Mouse (Mus musculus): ENCODE measurements around the gene Rfxank. TPM values are rescaled to one million over a fixed set of nuclear protein-coding genes. Genes with fewer than 3 reads are reported as not detected.

Rfxank gene
- polyA plus RNA-seq, 1 experiment from 2014 or later: 7.1 TPM

GRCm38 (mm10) chr8:70171240-70171639, 32.3 kb upstream of the Rfxank start:
- ATAC-seq (ENCODE audit: low read depth) (peak; percentile 35; the same call in 1 of the 2 replicates), DNase-seq (no peak)
- Histone ChIP-seq H3K36me3 (peaks cover 6% of the 10 kb centered on the region; the same call in 1 of the 2 replicates), H3K4me3 (replicated peaks) (no peak overlapping the region), H3K9me3 (replicated peaks) (no peaks in the 10 kb centered on the region), H3K9ac (no peak overlapping the region), H3K4me2 (peak overlapping the region; percentile 74; the same call in 1 of the 2 replicates), H3K4me1 (replicated peaks) (peaks cover 60% of the 10 kb centered on the region), H3K27ac (peak overlapping the region; percentile 70), H3K27me3 (peaks cover 4% of the 10 kb centered on the region; the same call in 1 of the 2 replicates)
- WGBS (ENCODE audit: insufficient replicate concordance): 63% methylated on average over 7 of the region's 7 CpGs

- WGBS (ENCODE audit: insufficient replicate concordance): 56% methylated on average over 3 of the region's 3 CpGs
- Histone ChIP-seq H3K9ac (no peak overlapping the region), H3K4me1 (replicated peaks) (peaks cover 65% of the 10 kb centered on the region), H3K4me3 (replicated peaks) (no peak overlapping the region), H3K9me3 (replicated peaks) (no peaks in the 10 kb centered on the region), H3K27me3 (peaks cover 8% of the 10 kb centered on the region), H3K4me2 (no peak overlapping the region), H3K27ac (no peak overlapping the region), H3K36me3 (peaks cover 6% of the 10 kb centered on the region; the same call in 1 of the 2 replicates)
- no peak for DNase-seq
- no peak for ATAC-seq (ENCODE audit: low read depth)
Measured at GRCm38 (mm10) chr8:70170748-70171147, 31.8 kb upstream of the Rfxank start.

- no peak overlapping the region for H3K27ac ChIP-seq
- ATAC-seq (ENCODE audit: low read depth): no peak
Measured at GRCm38 (mm10) chr8:70170116-70170515, 31.2 kb upstream of the Rfxank start.

GRCm38 (mm10) chr8:70166504-70167110, 27.7 kb upstream of the Rfxank start:
- H3K4me1 ChIP-seq (replicated peaks): peaks cover 45% of the 10 kb centered on the region
- H3K9me3 ChIP-seq (replicated peaks): no peaks in the 10 kb centered on the region
- H3K27ac ChIP-seq: no peak overlapping the region
- WGBS (ENCODE audit: insufficient replicate concordance): 1% methylated on average over 21 of the region's 21 CpGs
- peaks cover 29% of the 10 kb centered on the region for H3K27me3 ChIP-seq
- DNase-seq (peak; percentile 51), ATAC-seq (ENCODE audit: low read depth) (peak; percentile 56)
- H3K36me3 ChIP-seq: no peaks in the 10 kb centered on the region
- H3K9ac ChIP-seq: no peak overlapping the region
- H3K4me3 ChIP-seq (replicated peaks): 0 out of 2 replicates have a peak overlapping the region, but pooled peaks have one; percentile 25
- peak overlapping the region; percentile 50 for H3K4me2 ChIP-seq

More at GRCm38 (mm10) chr8:70170116-70170515, 31.2 kb upstream of the Rfxank start:
- H3K27me3 ChIP-seq: peaks cover 15% of the 10 kb centered on the region
- H3K4me3 ChIP-seq (replicated peaks): no peak overlapping the region
- whole genome bisulfite sequencing (ENCODE audit: insufficient replicate concordance): 49% methylated on average over 3 of the region's 3 CpGs
- no peaks in the 10 kb centered on the region for H3K9me3 ChIP-seq (replicated peaks)
- no peak overlapping the region for H3K4me2 ChIP-seq
- no peak overlapping the region for H3K9ac ChIP-seq
- DNase-seq: no peak
- H3K36me3 ChIP-seq: peaks cover 6% of the 10 kb centered on the region; the same call in 1 of the 2 replicates
- peaks cover 71% of the 10 kb centered on the region for H3K4me1 ChIP-seq (replicated peaks)

- WGBS (ENCODE audit: insufficient replicate concordance): 70% methylated on average over 3 of the region's 3 CpGs
- H3K9me3 ChIP-seq (replicated peaks): no peaks in the 10 kb centered on the region
- no peak for DNase-seq
- H3K9ac ChIP-seq: no peak overlapping the region
- H3K27me3 ChIP-seq: peaks cover 45% of the 10 kb centered on the region
- no peak for ATAC-seq (ENCODE audit: low read depth)
- H3K36me3 ChIP-seq: no peaks in the 10 kb centered on the region
- no peak overlapping the region for H3K4me2 ChIP-seq
- H3K4me3 ChIP-seq (replicated peaks): no peak overlapping the region
- no peak overlapping the region for H3K27ac ChIP-seq
- peaks cover 26% of the 10 kb centered on the region for H3K4me1 ChIP-seq (replicated peaks)
Measured at GRCm38 (mm10) chr8:70163316-70163715, 24.4 kb upstream of the Rfxank start.

GRCm38 (mm10) chr8:70160015-70160414, 21.1 kb upstream of the Rfxank start:
- Histone ChIP-seq H3K9me3 (replicated peaks) (no peaks in the 10 kb centered on the region), H3K4me2 (no peak overlapping the region), H3K27me3 (peaks cover 50% of the 10 kb centered on the region), H3K27ac (no peak overlapping the region), H3K4me3 (replicated peaks) (no peak overlapping the region), H3K9ac (no peak overlapping the region), H3K4me1 (replicated peaks) (peaks cover 16% of the 10 kb centered on the region), H3K36me3 (no peaks in the 10 kb centered on the region)
- 41% methylated on average over 13 of the region's 13 CpGs for WGBS (ENCODE audit: insufficient replicate concordance)
- no peak for DNase-seq
- no peak for ATAC-seq (ENCODE audit: low read depth)

GRCm38 (mm10) chr8:70159211-70159610, 20.3 kb upstream of the Rfxank start:
- H3K4me2 ChIP-seq: peak overlapping the region; percentile 86
- peaks cover 16% of the 10 kb centered on the region for H3K4me1 ChIP-seq (replicated peaks)
- WGBS (ENCODE audit: insufficient replicate concordance): 67% methylated on average over 4 of the region's 4 CpGs
- H3K4me3 ChIP-seq (replicated peaks): no peak overlapping the region; the same call in 1 of the 2 replicates
- no peak overlapping the region for H3K9ac ChIP-seq
- no peak for ATAC-seq (ENCODE audit: low read depth)
- no peaks in the 10 kb centered on the region for H3K36me3 ChIP-seq
- no peak for DNase-seq
- no peak overlapping the region for H3K27ac ChIP-seq
- peaks cover 51% of the 10 kb centered on the region for H3K27me3 ChIP-seq
- H3K9me3 ChIP-seq (replicated peaks): no peaks in the 10 kb centered on the region

- Histone ChIP-seq H3K4me3 (replicated peaks) (peak overlapping the region; percentile 63), H3K9me3 (replicated peaks) (no peaks in the 10 kb centered on the region), H3K27ac (no peak overlapping the region), H3K27me3 (peaks cover 52% of the 10 kb centered on the region), H3K9ac (peak overlapping the region; percentile 65), H3K36me3 (no peaks in the 10 kb centered on the region), H3K4me1 (replicated peaks) (peaks cover 16% of the 10 kb centered on the region), H3K4me2 (peak overlapping the region; percentile 86)
- DNase-seq: peak; percentile 76
- 8% methylated on average over 38 of the region's 40 CpGs for WGBS (ENCODE audit: insufficient replicate concordance)
- ATAC-seq (ENCODE audit: low read depth): peak; percentile 76
Measured at GRCm38 (mm10) chr8:70158069-70158853, 19.3 kb upstream of the Rfxank start.

GRCm38 (mm10) chr8:70157240-70157800, 18.4 kb upstream of the Rfxank start:
- Histone ChIP-seq H3K9me3 (replicated peaks) (no peaks in the 10 kb centered on the region), H3K4me3 (replicated peaks) (no peak overlapping the region), H3K27me3 (peaks cover 53% of the 10 kb centered on the region), H3K4me2 (no peak overlapping the region), H3K27ac (no peak overlapping the region), H3K4me1 (replicated peaks) (peaks cover 20% of the 10 kb centered on the region), H3K9ac (no peak overlapping the region), H3K36me3 (no peaks in the 10 kb centered on the region)
- DNase-seq (no peak), ATAC-seq (ENCODE audit: low read depth) (no peak)
- WGBS (ENCODE audit: insufficient replicate concordance): 74% methylated on average over 1 of the region's 1 CpGs

GRCm38 (mm10) chr8:70152537-70153257, 13.7 kb upstream of the Rfxank start:
- DNase-seq (peak; percentile 82), ATAC-seq (ENCODE audit: low read depth) (peak; percentile 95)
- Histone ChIP-seq H3K27ac (no peak overlapping the region), H3K4me2 (peak overlapping the region; percentile 51), H3K9ac (peak overlapping the region; percentile 39; the same call in 1 of the 2 replicates), H3K9me3 (replicated peaks) (no peaks in the 10 kb centered on the region), H3K36me3 (no peaks in the 10 kb centered on the region), H3K4me3 (replicated peaks) (no peak overlapping the region; the same call in 1 of the 2 replicates), H3K27me3 (peaks cover 35% of the 10 kb centered on the region), H3K4me1 (replicated peaks) (peaks cover 15% of the 10 kb centered on the region)
- 13% methylated on average over 22 of the region's 22 CpGs for WGBS (ENCODE audit: insufficient replicate concordance)

- H3K27ac ChIP-seq: no peak overlapping the region
- no peaks in the 10 kb centered on the region for H3K9me3 ChIP-seq (replicated peaks)
- H3K4me2 ChIP-seq: peak overlapping the region; percentile 18; the same call in 1 of the 2 replicates
- H3K4me1 ChIP-seq (replicated peaks): peaks cover 11% of the 10 kb centered on the region
- peaks cover 15% of the 10 kb centered on the region for H3K27me3 ChIP-seq
- DNase-seq (no peak), ATAC-seq (ENCODE audit: low read depth) (no peak)
- no peak overlapping the region for H3K4me3 ChIP-seq (replicated peaks)
- peaks cover 18% of the 10 kb centered on the region for H3K36me3 ChIP-seq
- no peak overlapping the region for H3K9ac ChIP-seq
- 32% methylated on average over 13 of the region's 13 CpGs for WGBS (ENCODE audit: insufficient replicate concordance)
Measured at GRCm38 (mm10) chr8:70150158-70150557, 11.2 kb upstream of the Rfxank start.
